Mouse (Mus musculus): ENCODE measurements around the gene Ptpn23. TPM values are rescaled to one million over a fixed set of nuclear protein-coding genes. Genes with fewer than 3 reads are reported as not detected.

Gene Ptpn23
- polyA plus RNA-seq (2014; fragmentation: Nextera tagmentation; extraction: Ambion mirVana) = 13.2 and 13.6 TPM in 2 replicates

DNA sequence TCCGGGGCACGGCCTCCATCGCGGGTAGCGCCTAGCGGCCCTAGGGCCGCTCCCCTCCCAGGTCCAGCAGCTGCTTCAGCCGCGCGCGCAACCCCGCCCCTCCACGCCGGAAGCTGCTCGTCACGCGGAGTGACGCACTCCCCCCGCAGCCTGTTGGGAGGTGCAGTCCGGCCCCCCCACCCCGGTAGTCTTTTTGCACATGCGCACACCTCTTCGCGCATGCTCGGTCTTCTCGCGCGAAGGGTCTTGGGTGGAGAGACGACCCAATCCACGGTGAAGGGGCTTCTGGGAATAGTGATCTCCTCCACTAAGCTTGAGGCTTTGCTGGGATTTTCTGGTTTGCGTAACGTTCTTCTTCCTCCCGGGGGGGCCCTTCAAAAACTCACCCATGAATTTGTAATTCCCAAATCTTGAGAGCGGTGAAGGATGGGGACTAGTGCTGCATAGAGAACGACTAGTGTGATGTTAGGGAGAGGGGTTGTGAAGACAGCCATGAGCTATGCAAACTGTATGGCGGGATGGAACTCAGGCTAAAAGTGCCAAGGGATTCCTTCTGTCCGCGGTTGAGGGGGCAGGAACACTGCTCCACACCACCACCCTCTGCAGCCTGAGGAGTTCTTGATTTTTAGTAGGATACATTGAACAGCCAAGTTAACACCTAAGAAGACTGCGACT is at the start of gene Ptpn23:
Gene Ptpn23, minus strand, starts transcription at position 115 of the 675 bp plus-strand sequence.
- Histone ChIP-seq H3K9me3 (ENCODE audit: control insufficient read depth, low read length) (no peaks in the 10 kb centered on the region), H3K4me1 (replicated peaks; ENCODE audit: control insufficient read depth, insufficient read depth, low read length) (peaks cover 10% of the 10 kb centered on the region), H3K36me3 (ENCODE audit: control insufficient read depth, insufficient read depth, low read length) (no peaks in the 10 kb centered on the region), H3K4me3 (ENCODE audit: low read depth, low read length) (peak within 1 kb of the TSS; percentile 89), H3K27ac (ENCODE audit: low read depth, low read length) (peak within 1 kb of the TSS; percentile 40; the same call in 1 of the 2 replicates), H3K9ac (ENCODE audit: low read depth, low read length) (peak within 1 kb of the TSS; percentile 79), H3K27me3 (replicated peaks; ENCODE audit: control insufficient read depth, insufficient read depth, low read length) (no peaks in the 10 kb centered on the region), H3K4me2 (peak within 1 kb of the TSS; percentile 82)
- 1% methylated on average over 39 of the region's 39 CpGs for WGBS
- DNase-seq (ENCODE audit: low spot score) = peak; percentile 94
- ATAC-seq (replicated peaks; ENCODE audit: low FRiP score) = peak; percentile 93

GRCm38 (mm10) chr9:110452523-110452922 is 44.5 kb upstream of the Ptpn23 start:
- no peak for ATAC-seq (replicated peaks; ENCODE audit: low FRiP score)
- Histone ChIP-seq H3K27ac (ENCODE audit: low read depth, low read length) (no peak overlapping the region), H3K9ac (ENCODE audit: low read depth, low read length) (no peak overlapping the region), H3K27me3 (replicated peaks; ENCODE audit: control insufficient read depth, insufficient read depth, low read length) (no peaks in the 10 kb centered on the region), H3K4me3 (ENCODE audit: low read depth, low read length) (no peak overlapping the region), H3K4me1 (replicated peaks; ENCODE audit: control insufficient read depth, insufficient read depth, low read length) (0 out of 2 replicates have a peak, but pooled peaks cover 3% of the 10 kb centered on the region), H3K9me3 (ENCODE audit: control insufficient read depth, low read length) (no peaks in the 10 kb centered on the region), H3K4me2 (no peak overlapping the region), H3K36me3 (ENCODE audit: control insufficient read depth, insufficient read depth, low read length) (peaks cover 6% of the 10 kb centered on the region; the same call in 1 of the 2 replicates)
- no peak for DNase-seq (ENCODE audit: low spot score)
- WGBS = 53% methylated on average over 3 of the region's 3 CpGs

- Histone ChIP-seq H3K9ac (ENCODE audit: low read depth, low read length) (no peak overlapping the region), H3K27me3 (replicated peaks; ENCODE audit: control insufficient read depth, insufficient read depth, low read length) (no peaks in the 10 kb centered on the region), H3K9me3 (ENCODE audit: control insufficient read depth, low read length) (no peaks in the 10 kb centered on the region), H3K4me2 (no peak overlapping the region), H3K27ac (ENCODE audit: low read depth, low read length) (no peak overlapping the region), H3K4me1 (replicated peaks; ENCODE audit: control insufficient read depth, insufficient read depth, low read length) (0 out of 2 replicates have a peak, but pooled peaks cover 3% of the 10 kb centered on the region), H3K4me3 (ENCODE audit: low read depth, low read length) (no peak overlapping the region), H3K36me3 (ENCODE audit: control insufficient read depth, insufficient read depth, low read length) (peaks cover 6% of the 10 kb centered on the region; the same call in 1 of the 2 replicates)
- ATAC-seq (replicated peaks; ENCODE audit: low FRiP score) = peak; percentile 79
- peak; percentile 72 for DNase-seq (ENCODE audit: low spot score)
- WGBS = 29% methylated on average over 11 of the region's 11 CpGs
Observed at GRCm38 (mm10) chr9:110448857-110449617, 41.0 kb upstream of the Ptpn23 start.

- Histone ChIP-seq H3K27me3 (replicated peaks; ENCODE audit: control insufficient read depth, insufficient read depth, low read length) (no peaks in the 10 kb centered on the region), H3K9ac (ENCODE audit: low read depth, low read length) (no peak overlapping the region), H3K9me3 (ENCODE audit: control insufficient read depth, low read length) (no peaks in the 10 kb centered on the region), H3K4me1 (replicated peaks; ENCODE audit: control insufficient read depth, insufficient read depth, low read length) (0 out of 2 replicates have a peak, but pooled peaks cover 3% of the 10 kb centered on the region), H3K4me2 (no peak overlapping the region), H3K36me3 (ENCODE audit: control insufficient read depth, insufficient read depth, low read length) (peaks cover 6% of the 10 kb centered on the region; the same call in 1 of the 2 replicates), H3K4me3 (ENCODE audit: low read depth, low read length) (no peak overlapping the region), H3K27ac (ENCODE audit: low read depth, low read length) (no peak overlapping the region)
- DNase-seq (ENCODE audit: low spot score) (no peak), ATAC-seq (replicated peaks; ENCODE audit: low FRiP score) (no peak)
- WGBS = 77% methylated on average over 15 of the region's 15 CpGs
Observed at GRCm38 (mm10) chr9:110448356-110448755, 40.3 kb upstream of the Ptpn23 start.

GRCm38 (mm10) chr9:110440559-110440958 is 32.5 kb upstream of the Ptpn23 start:
- WGBS = 54% methylated on average over 6 of the region's 6 CpGs
- Histone ChIP-seq H3K9me3 (ENCODE audit: control insufficient read depth, low read length) (no peaks in the 10 kb centered on the region), H3K27ac (ENCODE audit: low read depth, low read length) (no peak overlapping the region), H3K4me1 (replicated peaks; ENCODE audit: control insufficient read depth, insufficient read depth, low read length) (peaks cover 5% of the 10 kb centered on the region), H3K36me3 (ENCODE audit: control insufficient read depth, insufficient read depth, low read length) (peaks cover 4% of the 10 kb centered on the region; the same call in 1 of the 2 replicates), H3K4me2 (no peak overlapping the region), H3K27me3 (replicated peaks; ENCODE audit: control insufficient read depth, insufficient read depth, low read length) (no peaks in the 10 kb centered on the region), H3K9ac (ENCODE audit: low read depth, low read length) (no peak overlapping the region), H3K4me3 (ENCODE audit: low read depth, low read length) (no peak overlapping the region)
- DNase-seq (ENCODE audit: low spot score) = no peak
- 0 out of 2 replicates have a peak, but pooled peaks have one; percentile 39 for ATAC-seq (replicated peaks; ENCODE audit: low FRiP score)

DNA sequence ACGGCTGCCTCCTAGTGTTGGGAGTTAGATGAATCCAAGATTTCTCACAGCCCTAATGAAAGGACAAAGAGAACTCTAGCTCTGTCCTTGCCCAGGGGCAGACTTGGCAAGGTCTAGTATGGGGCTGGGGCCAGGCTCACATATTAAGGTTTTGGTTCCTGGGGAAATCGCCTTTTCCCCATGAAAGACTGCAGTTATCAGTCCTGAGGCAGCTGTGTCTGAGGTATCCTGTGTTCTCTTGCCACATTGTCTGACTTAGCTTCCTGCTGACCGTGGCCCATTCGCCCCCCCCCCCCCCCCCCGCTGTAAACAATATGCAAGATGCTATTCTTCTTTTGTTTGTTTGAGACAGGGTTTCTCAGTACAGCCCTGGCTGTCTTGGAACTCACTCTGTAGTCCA is 32.0 kb upstream of the Ptpn23 start:
- 51% methylated on average over 5 of the region's 5 CpGs for WGBS
- peak; percentile 49; the same call in 1 of the 2 replicates for ATAC-seq (replicated peaks; ENCODE audit: low FRiP score)
- Histone ChIP-seq H3K27ac (ENCODE audit: low read depth, low read length) (no peak overlapping the region), H3K9ac (ENCODE audit: low read depth, low read length) (no peak overlapping the region), H3K4me1 (replicated peaks; ENCODE audit: control insufficient read depth, insufficient read depth, low read length) (peaks cover 5% of the 10 kb centered on the region), H3K27me3 (replicated peaks; ENCODE audit: control insufficient read depth, insufficient read depth, low read length) (no peaks in the 10 kb centered on the region), H3K9me3 (ENCODE audit: control insufficient read depth, low read length) (no peaks in the 10 kb centered on the region), H3K4me3 (ENCODE audit: low read depth, low read length) (no peak overlapping the region), H3K36me3 (ENCODE audit: control insufficient read depth, insufficient read depth, low read length) (peaks cover 4% of the 10 kb centered on the region; the same call in 1 of the 2 replicates), H3K4me2 (no peak overlapping the region; the same call in 1 of the 2 replicates)
- no peak for DNase-seq (ENCODE audit: low spot score)

GRCm38 (mm10) chr9:110436041-110436440 is 28.0 kb upstream of the Ptpn23 start:
- WGBS = 91% methylated on average over 11 of the region's 11 CpGs
- Histone ChIP-seq H3K9me3 (ENCODE audit: control insufficient read depth, low read length) (no peaks in the 10 kb centered on the region), H3K36me3 (ENCODE audit: control insufficient read depth, insufficient read depth, low read length) (peaks cover 5% of the 10 kb centered on the region; the same call in 1 of the 2 replicates), H3K4me1 (replicated peaks; ENCODE audit: control insufficient read depth, insufficient read depth, low read length) (peaks cover 5% of the 10 kb centered on the region), H3K27me3 (replicated peaks; ENCODE audit: control insufficient read depth, insufficient read depth, low read length) (no peaks in the 10 kb centered on the region), H3K9ac (ENCODE audit: low read depth, low read length) (no peak overlapping the region), H3K4me3 (ENCODE audit: low read depth, low read length) (no peak overlapping the region), H3K27ac (ENCODE audit: low read depth, low read length) (no peak overlapping the region), H3K4me2 (no peak overlapping the region)
- ATAC-seq (replicated peaks; ENCODE audit: low FRiP score) (no peak), DNase-seq (ENCODE audit: low spot score) (no peak)

GRCm38 (mm10) chr9:110433045-110433444 is 25.0 kb upstream of the Ptpn23 start:
- Histone ChIP-seq H3K4me2 (no peak overlapping the region), H3K27ac (ENCODE audit: low read depth, low read length) (no peak overlapping the region), H3K9me3 (ENCODE audit: control insufficient read depth, low read length) (no peaks in the 10 kb centered on the region), H3K9ac (ENCODE audit: low read depth, low read length) (no peak overlapping the region), H3K27me3 (replicated peaks; ENCODE audit: control insufficient read depth, insufficient read depth, low read length) (no peaks in the 10 kb centered on the region), H3K36me3 (ENCODE audit: control insufficient read depth, insufficient read depth, low read length) (peaks cover 9% of the 10 kb centered on the region), H3K4me1 (replicated peaks; ENCODE audit: control insufficient read depth, insufficient read depth, low read length) (no peaks in the 10 kb centered on the region), H3K4me3 (ENCODE audit: low read depth, low read length) (no peak overlapping the region)
- WGBS = 94% methylated on average over 2 of the region's 2 CpGs
- ATAC-seq (replicated peaks; ENCODE audit: low FRiP score) = no peak
- no peak for DNase-seq (ENCODE audit: low spot score)

Measured in liver, embryonic 11.5 days (tissue).